ENCODE assay signal across 10 mouse cellular contexts in genomic region chr11:76911325-76912054, GRCm38 (mm10). TPM values are rescaled to one million over a fixed set of nuclear protein-coding genes. Genes with fewer than 3 reads are reported as not detected.
A peak's percentile ranks its signal among the peaks of the same experiment; 100 is the strongest.
DNase-seq lines count a peak whose midpoint lies in the region; ATAC-seq lines count a peak whose summit lies in the region.
"Had no signal": no experiment of that assay in that cellular context is flagged by ENCODE, and none has a peak within 500 bp of the region (broad histone marks: within the 10 kb centered on the region; RNA-seq: fewer than 3 reads in every experiment).

No protein-coding gene starts in this region.

- no peaks in the 10 kb centered on the region for H3K9me3 ChIP-seq in heart, embryonic 11.5 days (replicated peaks; ENCODE audit: control insufficient read depth, low read length)

- intact Hi-C loops in heart, postnatal 10 days (cut with DNase I): no loop called here

- no peak overlapping the region for H3K9ac ChIP-seq in heart, embryonic 11.5 days (ENCODE audit: low read depth, low read length)

- 51% methylated on average over 3 of the region's 3 CpGs for WGBS in heart, embryonic 11.5 days (ENCODE audit: insufficient replicate concordance)

- no peak overlapping the region for H3K4me3 ChIP-seq in heart, embryonic 11.5 days (ENCODE audit: low read depth, low read length)

- no peak for ATAC-seq in heart, embryonic 11.5 days (replicated peaks; ENCODE audit: insufficient number of reproducible peaks, low FRiP score, low TSS enrichment)

- H3K27ac ChIP-seq in heart, embryonic 11.5 days (ENCODE audit: low read depth, low read length): peak overlapping the region; percentile 22; the same call in 1 of the 2 replicates

- no peak overlapping the region; the same call in 1 of the 2 replicates for H3K4me2 ChIP-seq in heart, embryonic 11.5 days

- no peaks in the 10 kb centered on the region for H3K36me3 ChIP-seq in heart, embryonic 11.5 days (ENCODE audit: control insufficient read depth, insufficient read depth, low read length)

- peaks cover 23% of the 10 kb centered on the region for H3K4me1 ChIP-seq in heart, embryonic 11.5 days (ENCODE audit: control insufficient read depth, insufficient read depth, low read length)

- no peak for DNase-seq in heart, postnatal 10 days
- peak; percentile 31 to 49 for DNase-seq in right cerebral cortex, postnatal 10 days (ENCODE audit: low spot score in 2 of 2)
- DNase-seq in right cerebral cortex, postnatal 14 days: no peak
- DNase-seq in kidney, postnatal 36 days: peak; percentile 70 to 87
- peak; percentile 33 for DNase-seq in yolk sac, embryonic 10.5 days (ENCODE audit: low spot score)
- no peak for DNase-seq in MN1 (ENCODE audit: low spot score)
- DNase-seq in embryo, embryonic 9.5 days (ENCODE audit: extremely low spot score): no peak
- DNase-seq: thymus, adult 2 months had no signal

- H3K27me3 ChIP-seq in heart, embryonic 11.5 days (ENCODE audit: control insufficient read depth, insufficient read depth, low read length): no peaks in the 10 kb centered on the region

RNA-seq across cellular contexts. Expression of gene Tmigd1, which starts 9.5 kb away (rescaled TPM):
- polyA plus RNA-seq in heart, embryonic 11.5 days (2014; fragmentation: Nextera tagmentation; extraction: Ambion mirVana): 0.23 TPM in 1 of 2 replicates, not detected in the other
- total RNA-seq in heart, postnatal 10 days (2021): under 1 TPM; 0.24 to 0.55 TPM
- total RNA-seq: common myeloid progenitor, adult 5-6 weeks had no signal

RNA-seq across cellular contexts. Expression of gene Blmh, which starts 13.1 kb away (rescaled TPM):
- polyA plus RNA-seq in heart, embryonic 11.5 days (2014; fragmentation: Nextera tagmentation; extraction: Ambion mirVana): 89.0 and 111 TPM in 2 replicates
- total RNA-seq in heart, postnatal 10 days (2021): 10 to 100 TPM; 54.8 to 64.8 TPM

Comparison
In these comparisons a context has a peak if more than half of its experiments do, and no peak if none do; other contexts are left out.
1. DNase-seq: peak in right cerebral cortex, postnatal 10 days (2 of 2), kidney, postnatal 36 days (2 of 2) and yolk sac, embryonic 10.5 days (single experiment); none in heart, postnatal 10 days (0 of 2), right cerebral cortex, postnatal 14 days (single experiment), MN1 (single experiment) and embryo, embryonic 9.5 days (single experiment).